Mouse (Mus musculus) cerebellum, adult 2 months (tissue): ENCODE results near the gene Tmeff2.

Experiments used
- CTCF ChIP-seq: fragments of 200-500 bp; IDR thresholded peaks from 2 replicates; pipeline ENCODE4 v1.5.1; 2011; ENCODE audit warnings: low read depth, mild to moderate bottlenecking, control low read depth, low read length, moderate library complexity, borderline replicate concordance; ENCODE audit not compliant: insufficient read depth
- POLR2A ChIP-seq: fragments of 200-500 bp; IDR thresholded peaks from 2 replicates; pipeline ENCODE4 v1.6.1; 2011; ENCODE audit warnings: low read length, control low read depth, borderline replicate concordance; ENCODE audit not compliant: insufficient read depth

DNA sequence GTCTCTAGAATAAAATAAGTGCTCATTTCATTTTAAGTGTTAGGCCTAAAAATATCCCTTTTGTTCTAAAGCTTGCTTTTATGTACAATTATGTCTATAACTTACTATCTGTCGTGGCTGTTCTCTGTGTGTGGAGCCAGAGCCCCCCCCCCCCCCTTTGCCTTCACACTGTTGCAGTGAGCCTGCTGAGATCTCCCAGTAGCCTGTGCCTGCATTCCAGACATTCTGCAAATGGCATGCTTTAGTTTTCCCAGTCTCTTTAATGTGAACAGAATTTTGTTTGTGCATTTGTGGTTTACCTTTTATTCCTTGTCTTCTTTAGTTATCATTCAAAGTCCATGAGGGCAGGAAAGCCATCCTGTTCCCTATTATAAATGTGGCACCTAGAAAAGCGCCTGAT is 251.6 kb downstream of the Tmeff2 start:
- TF ChIP-seq POLR2A = no peak
- no peak for TF ChIP-seq CTCF
